ENCODE assay signal across 14 mouse cellular contexts in the genomic region with DNA sequence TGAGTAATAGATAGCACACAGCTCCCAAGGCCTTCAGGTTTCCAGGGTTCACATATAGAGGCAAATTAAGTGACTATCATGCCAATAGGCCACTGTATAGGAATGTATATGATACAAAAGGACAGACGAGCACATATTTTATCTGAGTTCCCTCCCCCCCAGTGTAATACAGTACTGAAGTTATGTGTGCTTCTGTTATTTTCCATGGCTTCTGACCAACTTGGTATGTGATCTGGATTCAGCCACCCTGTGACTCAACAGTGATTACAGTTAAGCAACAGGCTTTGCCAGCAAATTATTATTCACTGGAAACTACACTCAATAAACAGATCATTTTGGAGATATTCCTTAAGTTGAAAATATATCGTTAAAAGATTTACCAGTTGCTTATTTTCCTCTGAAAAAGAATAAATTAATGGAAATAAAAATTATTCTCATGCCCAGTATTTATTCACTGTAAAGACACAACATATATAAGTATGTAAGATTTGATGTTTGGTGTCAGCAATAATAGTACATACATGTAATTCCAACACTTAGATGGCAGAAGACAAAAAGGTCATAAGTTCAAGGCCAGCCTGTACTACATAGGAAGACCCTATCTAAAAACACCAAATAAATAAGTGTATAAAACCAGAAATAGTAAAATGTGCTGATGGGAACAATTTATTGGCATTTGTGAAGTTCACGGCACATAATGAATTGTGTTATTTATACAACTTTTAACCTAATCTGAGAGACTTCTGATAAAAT.
DNase-seq lines count a peak whose midpoint lies in the region; ATAC-seq and TF ChIP-seq lines count a peak whose summit lies in the region.
"Had no signal": no experiment of that assay in that cellular context is flagged by ENCODE, and none has a peak within 500 bp of the region (broad histone marks: within the 10 kb centered on the region; RNA-seq: fewer than 3 reads in every experiment).

No protein-coding gene starts in this region.

- H3K27me3 ChIP-seq in forebrain, embryonic 11.5 days (ENCODE audit: control insufficient read depth, insufficient read depth, low read length): no peaks in the 10 kb centered on the region
- H3K27me3 ChIP-seq in forebrain, embryonic 10.5 days (ENCODE audit: poor library complexity, severe bottlenecking): no peaks in the 10 kb centered on the region
- H3K27me3 ChIP-seq in midbrain, embryonic 13.5 days: no peaks in the 10 kb centered on the region
- no peaks in the 10 kb centered on the region; the same call in 1 of the 2 replicates for H3K27me3 ChIP-seq in midbrain, embryonic 14.5 days (ENCODE audit: control insufficient read depth, insufficient read depth, low read length)
- no peaks in the 10 kb centered on the region for H3K27me3 ChIP-seq in intestine, embryonic 15.5 days (replicated peaks)
- H3K27me3 ChIP-seq: heart, embryonic 13.5 days; limb, embryonic 13.5 days; liver, embryonic 15.5 days had no signal

- no peak for TF ChIP-seq POLR2A in embryonic fibroblast, embryonic 13.5 days (IDR thresholded peaks at IDR 0.05; ENCODE audit: low read depth, low read length)

- no peak for DNase-seq in forebrain, embryonic 11.5 days (ENCODE audit: low spot score)
- DNase-seq in forebrain, embryonic 10.5 days (ENCODE audit: extremely low spot score, low spot score): no peak
- DNase-seq in midbrain, embryonic 14.5 days: no peak
- DNase-seq in ovary, adult 18-20 months (ENCODE audit: low spot score): no peak
- DNase-seq: cerebellum, adult 2 months; heart, postnatal 4 days had no signal

- TF ChIP-seq CTCF in embryonic fibroblast, embryonic 13.5 days (IDR thresholded peaks at IDR 0.05; ENCODE audit: borderline replicate concordance, insufficient read depth, low read length): no peak

- H3K9ac ChIP-seq in forebrain, embryonic 11.5 days (ENCODE audit: low read length): no peak overlapping the region
- H3K9ac ChIP-seq in midbrain, embryonic 13.5 days (replicated peaks): no peak overlapping the region
- H3K9ac ChIP-seq in midbrain, embryonic 14.5 days (replicated peaks; ENCODE audit: low read length): no peak overlapping the region
- no peak overlapping the region for H3K9ac ChIP-seq in intestine, embryonic 15.5 days
- H3K9ac ChIP-seq: heart, embryonic 13.5 days; limb, embryonic 13.5 days; liver, embryonic 15.5 days had no signal

- no peak overlapping the region for H3K4me2 ChIP-seq in forebrain, embryonic 11.5 days (ENCODE audit: low read depth, low read length, severe bottlenecking)
- no peak overlapping the region for H3K4me2 ChIP-seq in midbrain, embryonic 13.5 days (replicated peaks)
- no peak overlapping the region for H3K4me2 ChIP-seq in midbrain, embryonic 14.5 days (ENCODE audit: low read length)
- H3K4me2 ChIP-seq in intestine, embryonic 15.5 days (replicated peaks): no peak overlapping the region
- H3K4me2 ChIP-seq: heart, embryonic 13.5 days; limb, embryonic 13.5 days; liver, embryonic 15.5 days had no signal

- H3K36me3 ChIP-seq in forebrain, embryonic 11.5 days (ENCODE audit: control insufficient read depth, insufficient read depth, low read length): no peaks in the 10 kb centered on the region
- H3K36me3 ChIP-seq in forebrain, embryonic 10.5 days (replicated peaks): no peaks in the 10 kb centered on the region
- H3K36me3 ChIP-seq in midbrain, embryonic 13.5 days: no peaks in the 10 kb centered on the region
- H3K36me3 ChIP-seq in midbrain, embryonic 14.5 days (ENCODE audit: control insufficient read depth, insufficient read depth, low read length): no peaks in the 10 kb centered on the region
- no peaks in the 10 kb centered on the region for H3K36me3 ChIP-seq in intestine, embryonic 15.5 days
- H3K36me3 ChIP-seq: G1E; heart, embryonic 13.5 days; limb, embryonic 13.5 days; liver, embryonic 15.5 days had no signal

- peak; percentile 31; the same call in 1 of the 2 replicates for ATAC-seq in forebrain, embryonic 11.5 days (replicated peaks; ENCODE audit: low FRiP score)
- 0 out of 2 replicates have a peak, but pooled peaks have one; percentile 31 for ATAC-seq in midbrain, embryonic 13.5 days
- no peak for ATAC-seq in midbrain, embryonic 14.5 days (ENCODE audit: low FRiP score, low TSS enrichment)
- no peak for ATAC-seq in intestine, embryonic 15.5 days
- ATAC-seq in inflammation-experienced regulatory T-cells, adult 6 months: no peak

- H3K4me1 ChIP-seq in forebrain, embryonic 11.5 days (replicated peaks; ENCODE audit: control insufficient read depth, insufficient read depth, low read length): peaks cover 2% of the 10 kb centered on the region; the same call in 1 of the 2 replicates
- H3K4me1 ChIP-seq in forebrain, embryonic 10.5 days: peaks cover 12% of the 10 kb centered on the region
- H3K4me1 ChIP-seq in midbrain, embryonic 13.5 days (replicated peaks): peaks cover 9% of the 10 kb centered on the region; the same call in 1 of the 2 replicates
- H3K4me1 ChIP-seq in midbrain, embryonic 14.5 days (ENCODE audit: control insufficient read depth, insufficient read depth, low read length): peaks cover 9% of the 10 kb centered on the region; the same call in 1 of the 2 replicates
- peaks cover 3% of the 10 kb centered on the region; the same call in 1 of the 2 replicates for H3K4me1 ChIP-seq in embryonic fibroblast, embryonic 13.5 days (ENCODE audit: control insufficient read depth, insufficient read depth, low read length)
- H3K4me1 ChIP-seq in intestine, embryonic 15.5 days (replicated peaks): no peaks in the 10 kb centered on the region
- H3K4me1 ChIP-seq: heart, embryonic 13.5 days; limb, embryonic 13.5 days; liver, embryonic 15.5 days had no signal

- no peak overlapping the region for H3K4me3 ChIP-seq in forebrain, embryonic 11.5 days (ENCODE audit: low read depth, low read length)
- no peak overlapping the region for H3K4me3 ChIP-seq in forebrain, embryonic 10.5 days
- no peak overlapping the region for H3K4me3 ChIP-seq in midbrain, embryonic 13.5 days (replicated peaks)
- H3K4me3 ChIP-seq in midbrain, embryonic 14.5 days (replicated peaks; ENCODE audit: low read depth, low read length): no peak overlapping the region
- H3K4me3 ChIP-seq in embryonic fibroblast, embryonic 13.5 days (ENCODE audit: insufficient read depth, low read length): no peak overlapping the region
- H3K4me3 ChIP-seq in intestine, embryonic 15.5 days (replicated peaks): no peak overlapping the region
- H3K4me3 ChIP-seq: heart, embryonic 13.5 days; limb, embryonic 13.5 days; liver, embryonic 15.5 days had no signal

- H3K9me3 ChIP-seq in forebrain, embryonic 11.5 days (ENCODE audit: control insufficient read depth, low read length): no peaks in the 10 kb centered on the region
- no peaks in the 10 kb centered on the region for H3K9me3 ChIP-seq in forebrain, embryonic 10.5 days
- no peaks in the 10 kb centered on the region for H3K9me3 ChIP-seq in midbrain, embryonic 13.5 days
- no peaks in the 10 kb centered on the region for H3K9me3 ChIP-seq in midbrain, embryonic 14.5 days (ENCODE audit: control insufficient read depth, low read length)
- H3K9me3 ChIP-seq in intestine, embryonic 15.5 days: no peaks in the 10 kb centered on the region
- H3K9me3 ChIP-seq: G1E; heart, embryonic 13.5 days; limb, embryonic 13.5 days; liver, embryonic 15.5 days had no signal

- H3K27ac ChIP-seq in forebrain, embryonic 11.5 days (ENCODE audit: low read depth, low read length): no peak overlapping the region
- no peak overlapping the region for H3K27ac ChIP-seq in forebrain, embryonic 10.5 days
- H3K27ac ChIP-seq in midbrain, embryonic 13.5 days: no peak overlapping the region; the same call in 1 of the 2 replicates
- H3K27ac ChIP-seq in midbrain, embryonic 14.5 days (replicated peaks; ENCODE audit: low read depth, low read length): no peak overlapping the region
- H3K27ac ChIP-seq in embryonic fibroblast, embryonic 13.5 days (ENCODE audit: insufficient read depth, low read length): peak overlapping the region; percentile 73; the same call in 1 of the 2 replicates
- no peak overlapping the region for H3K27ac ChIP-seq in intestine, embryonic 15.5 days
- H3K27ac ChIP-seq: heart, embryonic 13.5 days; limb, embryonic 13.5 days; liver, embryonic 15.5 days had no signal

- WGBS in forebrain, embryonic 11.5 days: 77% methylated on average over 3 of the region's 3 CpGs
- 86% methylated on average over 3 of the region's 3 CpGs for WGBS in forebrain, embryonic 10.5 days
- 78% methylated on average over 3 of the region's 3 CpGs for WGBS in midbrain, embryonic 13.5 days
- 79% methylated on average over 3 of the region's 3 CpGs for WGBS in midbrain, embryonic 14.5 days
- WGBS in intestine, embryonic 15.5 days: 89% methylated on average over 3 of the region's 3 CpGs

Comparison
In these comparisons a context has a peak if more than half of its experiments do, and no peak if none do; other contexts are left out.
1. ATAC-seq: peak in forebrain, embryonic 11.5 days (single experiment) and midbrain, embryonic 13.5 days (single experiment); none in midbrain, embryonic 14.5 days (single experiment), intestine, embryonic 15.5 days (single experiment) and inflammation-experienced regulatory T-cells, adult 6 months (single experiment).